Mouse (Mus musculus) kidney, adult 2 months (tissue): Measurements from ENCODE around the gene Spata13. TPM values are rescaled to one million over a fixed set of nuclear protein-coding genes. Genes with fewer than 3 reads are reported as not detected.

ENCODE experiments used
- DNase-seq: peaks from one replicate; pipeline ENCODE4 v3.0.0; 2021
- H3K27ac ChIP-seq: fragments of 200-500 bp; 2 replicates; pipeline ENCODE4 v1.5.1; 2012; ENCODE audit warnings: low read depth, low read length, control low read depth, inconsistent platforms; ENCODE audit not compliant: insufficient read depth
- H3K27me3 ChIP-seq: fragments of 200-500 bp; replicated peaks from 2 replicates; pipeline ENCODE4 v1.6.1; 2012; ENCODE audit warnings: mild to moderate bottlenecking, moderate library complexity, low read length, inconsistent platforms; ENCODE audit not compliant: control insufficient read depth, insufficient read depth
- H3K36me3 ChIP-seq: fragments of 200-500 bp; 2 replicates; pipeline ENCODE4 v1.6.1; 2012; ENCODE audit warnings: mild to moderate bottlenecking, moderate library complexity, low read length, inconsistent platforms; ENCODE audit not compliant: control insufficient read depth, insufficient read depth
- H3K4me1 ChIP-seq: fragments of 200-500 bp; 2 replicates; pipeline ENCODE4 v1.6.1; 2011; ENCODE audit warnings: low read length; ENCODE audit not compliant: control insufficient read depth, insufficient read depth
- H3K4me3 ChIP-seq: fragments of 200-500 bp; 2 replicates; pipeline ENCODE4 v1.5.1; 2011; ENCODE audit warnings: mild to moderate bottlenecking, low read depth, low read length, control low read depth; ENCODE audit not compliant: insufficient read depth
- CTCF ChIP-seq: fragments of 200-500 bp; conservative IDR thresholded peaks from 2 replicates; pipeline ENCODE4 v1.5.1; 2011; ENCODE audit warnings: low read depth, mild to moderate bottlenecking, control low read depth, low read length, moderate library complexity, mixed read lengths; ENCODE audit not compliant: insufficient read depth, insufficient read length
- POLR2A ChIP-seq: fragments of 200-500 bp; IDR thresholded peaks from one replicate; pipeline ENCODE4 v1.6.1; 2011; ENCODE audit warnings: low read depth, low read length, control low read depth
- WGBS: fragments of 180-500 bp; shearing (Covaris S2); methylation state at CpG from one replicate; pipeline ENCODE4 v1.1.7; 2018; 5-methylcytosine and 5-hydroxymethylcytosine counted together
- polyA plus RNA-seq: library from polyadenylated mRNA; depleted of rRNA; stranded (reverse); fragments of >200 nt; gene quantifications from 2 replicates; pipeline ENCODE4 v1.2.3, GENCODE M21; 2012

The Spata13 gene
- polyA plus RNA-seq, 1 experiment: 24.1 TPM

GRCm38 (mm10) chr14:60747154-60747870 lies 113.5 kb downstream of the Spata13 start:
- 87% methylated on average over 21 of the region's 21 CpGs for WGBS
- no peaks in the 10 kb centered on the region for H3K27me3 ChIP-seq
- peaks cover 4% of the 10 kb centered on the region for H3K36me3 ChIP-seq
- no peak overlapping the region for H3K4me3 ChIP-seq
- H3K4me1 ChIP-seq: no peaks in the 10 kb centered on the region
- no peak overlapping the region for H3K27ac ChIP-seq
- DNase-seq: no peak
- no peak for TF ChIP-seq CTCF

DNA sequence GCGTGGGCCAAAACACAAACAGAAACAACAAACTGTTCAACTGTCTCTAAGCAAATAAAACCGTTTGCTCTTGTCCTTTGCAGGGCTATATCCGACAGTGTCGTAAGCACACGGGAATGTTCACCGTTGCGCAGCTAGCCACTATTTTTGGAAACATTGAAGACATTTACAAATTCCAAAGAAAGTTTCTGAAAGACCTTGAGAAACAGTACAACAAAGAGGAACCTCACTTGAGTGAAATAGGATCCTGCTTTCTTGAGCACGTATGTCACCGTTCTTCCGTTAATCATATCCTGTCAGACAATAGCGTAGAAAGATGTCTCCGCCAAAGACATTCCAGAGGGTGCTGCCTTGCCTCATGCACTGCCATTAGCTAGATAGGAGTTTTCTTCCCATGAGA lies 116.1 kb downstream of the Spata13 start:
- Histone ChIP-seq H3K4me1 (no peaks in the 10 kb centered on the region), H3K4me3 (no peak overlapping the region), H3K27ac (no peak overlapping the region), H3K36me3 (peaks cover 6% of the 10 kb centered on the region), H3K27me3 (no peaks in the 10 kb centered on the region)
- DNase-seq: no peak
- no peak for TF ChIP-seq CTCF
- TF ChIP-seq POLR2A: no peak
- WGBS: 78% methylated on average over 12 of the region's 12 CpGs

GRCm38 (mm10) chr14:60751581-60751980 lies 117.8 kb downstream of the Spata13 start:
- WGBS: 92% methylated on average over 16 of the region's 16 CpGs
- Histone ChIP-seq H3K27ac (no peak overlapping the region), H3K36me3 (peaks cover 8% of the 10 kb centered on the region), H3K4me3 (no peak overlapping the region), H3K4me1 (no peaks in the 10 kb centered on the region), H3K27me3 (no peaks in the 10 kb centered on the region)
- no peak for DNase-seq
- TF ChIP-seq CTCF (no peak), POLR2A (no peak)

GRCm38 (mm10) chr14:60752892-60753800 lies 119.3 kb downstream of the Spata13 start:
- Histone ChIP-seq H3K27ac (no peak overlapping the region), H3K4me3 (no peak overlapping the region), H3K36me3 (peaks cover 8% of the 10 kb centered on the region), H3K4me1 (no peaks in the 10 kb centered on the region), H3K27me3 (no peaks in the 10 kb centered on the region)
- 88% methylated on average over 14 of the region's 14 CpGs for WGBS
- TF ChIP-seq POLR2A (no peak), CTCF (no peak)
- no peak for DNase-seq

DNA sequence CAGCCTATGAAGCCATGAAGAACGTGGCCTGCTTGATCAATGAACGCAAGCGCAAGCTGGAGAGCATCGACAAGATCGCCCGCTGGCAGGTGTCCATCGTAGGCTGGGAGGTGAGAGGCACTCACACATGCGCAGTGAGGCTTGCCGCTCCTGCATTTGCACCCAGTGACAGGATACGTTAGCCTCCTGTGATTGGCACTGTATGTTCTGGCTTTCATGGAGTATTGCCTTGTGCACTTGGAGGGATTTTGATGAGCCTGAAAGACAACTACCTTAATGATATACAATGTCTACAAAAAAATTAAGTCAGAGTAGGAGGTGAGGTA lies 120.0 kb downstream of the Spata13 start:
- H3K27me3 ChIP-seq: no peaks in the 10 kb centered on the region
- H3K4me3 ChIP-seq: no peak overlapping the region
- no peak for TF ChIP-seq POLR2A
- no peak for TF ChIP-seq CTCF
- no peaks in the 10 kb centered on the region for H3K4me1 ChIP-seq
- WGBS: 97% methylated on average over 10 of the region's 10 CpGs
- peaks cover 8% of the 10 kb centered on the region for H3K36me3 ChIP-seq
- no peak overlapping the region for H3K27ac ChIP-seq
- no peak for DNase-seq

DNA sequence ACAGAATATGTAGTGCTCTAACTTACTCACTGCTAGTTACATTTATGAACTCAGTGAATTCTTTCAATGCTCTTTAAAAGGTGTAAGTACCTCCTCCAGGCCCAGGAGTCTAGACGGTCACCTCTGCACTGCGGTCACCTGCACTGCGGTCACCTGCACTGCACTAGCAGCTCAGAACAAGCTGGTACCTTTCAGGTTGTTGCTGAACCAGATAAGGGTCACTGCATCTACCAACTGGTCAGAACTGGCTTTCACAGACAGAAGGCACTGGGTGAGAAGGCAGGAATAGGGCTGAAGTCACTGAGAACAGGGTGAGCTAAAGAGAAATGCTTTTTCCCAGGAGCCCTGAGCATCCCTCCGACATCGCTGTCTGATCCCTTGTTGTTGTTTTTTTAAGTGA lies 120.9 kb downstream of the Spata13 start:
- 66% methylated on average over 5 of the region's 5 CpGs for WGBS
- DNase-seq: peak; percentile 67
- no peaks in the 10 kb centered on the region for H3K27me3 ChIP-seq
- peaks cover 8% of the 10 kb centered on the region for H3K36me3 ChIP-seq
- H3K4me1 ChIP-seq: no peaks in the 10 kb centered on the region
- no peak overlapping the region for H3K4me3 ChIP-seq
- TF ChIP-seq POLR2A: no peak
- TF ChIP-seq CTCF: no peak
- H3K27ac ChIP-seq: no peak overlapping the region

GRCm38 (mm10) chr14:60756271-60756670 lies 122.5 kb downstream of the Spata13 start:
- WGBS: 84% methylated on average over 15 of the region's 15 CpGs
- DNase-seq: no peak
- no peak overlapping the region for H3K27ac ChIP-seq
- TF ChIP-seq POLR2A: no peak
- TF ChIP-seq CTCF: no peak
- no peaks in the 10 kb centered on the region for H3K27me3 ChIP-seq
- H3K36me3 ChIP-seq: peaks cover 8% of the 10 kb centered on the region
- no peaks in the 10 kb centered on the region for H3K4me1 ChIP-seq
- no peak overlapping the region for H3K4me3 ChIP-seq
